Mouse (Mus musculus) liver, embryonic 15.5 days (tissue): ENCODE results near the gene Nfatc2ip. TPM values are rescaled to one million over a fixed set of nuclear protein-coding genes. Genes with fewer than 3 reads are reported as not detected.

ENCODE experiments used
- ATAC-seq: fragments of 200-750 bp; cut with Nextera tagmentation; 2 replicates; pipeline ENCODE4 v1.8.0; 2017; ENCODE audit warnings: moderate number of reproducible peaks, mild to moderate bottlenecking, moderate library complexity; ENCODE audit not compliant: insufficient read depth
- H3K27ac ChIP-seq: fragments of 300-500 bp; sonication (generic); replicated peaks from 2 replicates; pipeline ENCODE4 v1.5.1; 2015; ENCODE audit warnings: mild to moderate bottlenecking, inconsistent platforms
- H3K27me3 ChIP-seq: fragments of 300-500 bp; sonication (generic); 2 replicates; pipeline ENCODE4 v1.6.1; 2015; ENCODE audit warnings: mild to moderate bottlenecking, inconsistent platforms
- H3K36me3 ChIP-seq: fragments of 300-500 bp; sonication (generic); replicated peaks from 2 replicates; pipeline ENCODE4 v1.6.1; 2015; ENCODE audit warnings: moderate library complexity, mild to moderate bottlenecking, inconsistent platforms
- H3K4me1 ChIP-seq: fragments of 300-500 bp; sonication (generic); replicated peaks from 2 replicates; pipeline ENCODE4 v1.6.1; 2015; ENCODE audit warnings: inconsistent platforms
- H3K4me2 ChIP-seq: fragments of 300-500 bp; sonication (generic); 2 replicates; pipeline ENCODE4 v1.6.1; 2015; ENCODE audit warnings: moderate library complexity, mild to moderate bottlenecking, inconsistent platforms
- H3K4me3 ChIP-seq: fragments of 300-500 bp; sonication (generic); replicated peaks from 2 replicates; pipeline ENCODE4 v1.5.1; 2015; ENCODE audit warnings: mild to moderate bottlenecking, inconsistent platforms
- H3K9ac ChIP-seq: fragments of 300-500 bp; sonication (generic); 2 replicates; pipeline ENCODE4 v1.6.1; 2015; ENCODE audit warnings: moderate library complexity, mild to moderate bottlenecking, inconsistent platforms
- H3K9me3 ChIP-seq: fragments of 300-500 bp; sonication (generic); replicated peaks from 2 replicates; pipeline ENCODE4 v1.6.1; 2016; ENCODE audit warnings: inconsistent platforms
- WGBS: fragments of 180-500 bp; shearing (Covaris S2); methylation state at CpG from one replicate; pipeline ENCODE4 v1.1.7; 2015; ENCODE audit warnings: mixed read lengths; ENCODE audit not compliant: insufficient replicate concordance; 5-methylcytosine and 5-hydroxymethylcytosine counted together
- polyA plus RNA-seq: library from polyadenylated mRNA; unstranded; fragments of >200 nt; fragmentation: Nextera tagmentation; extraction: Ambion mirVana; gene quantifications from 2 replicates; pipeline ENCODE4 v1.2.1, GENCODE M21; 2015

Gene Nfatc2ip
- 2.0 and 2.9 TPM in 2 replicates for polyA plus RNA-seq

GRCm38 (mm10) chr7:126396298-126397119, at the start of gene Nfatc2ip:
Nfatc2ip (minus strand) TSS chr7:126396737.
- Histone ChIP-seq H3K36me3 (peaks cover 6% of the 10 kb centered on the region), H3K4me2 (peak within 1 kb of the TSS; percentile 80), H3K4me1 (peaks cover 32% of the 10 kb centered on the region), H3K9ac (peak within 1 kb of the TSS; percentile 94), H3K4me3 (peak within 1 kb of the TSS; percentile 89), H3K9me3 (no peaks in the 10 kb centered on the region), H3K27ac (peak within 1 kb of the TSS; percentile 82), H3K27me3 (no peaks in the 10 kb centered on the region)
- under 1% methylated on average over 59 of the region's 59 CpGs for WGBS
- peak; percentile 98 for ATAC-seq

GRCm38 (mm10) chr7:126446217-126446616, 49.7 kb upstream of the Nfatc2ip start:
- H3K4me1 ChIP-seq, result no peaks in the 10 kb centered on the region
- no peak overlapping the region for H3K4me3 ChIP-seq
- H3K9ac ChIP-seq, result no peak overlapping the region
- H3K4me2 ChIP-seq, result no peak overlapping the region
- peaks cover 19% of the 10 kb centered on the region; the same call in 1 of the 2 replicates for H3K36me3 ChIP-seq
- H3K27me3 ChIP-seq, result no peaks in the 10 kb centered on the region
- H3K9me3 ChIP-seq, result no peaks in the 10 kb centered on the region
- no peak for ATAC-seq
- 82% methylated on average over 21 of the region's 21 CpGs for WGBS
- no peak overlapping the region for H3K27ac ChIP-seq

- Histone ChIP-seq H3K4me2 (no peak overlapping the region), H3K9me3 (no peaks in the 10 kb centered on the region), H3K4me1 (no peaks in the 10 kb centered on the region), H3K9ac (no peak overlapping the region), H3K36me3 (peaks cover 19% of the 10 kb centered on the region; the same call in 1 of the 2 replicates), H3K27me3 (no peaks in the 10 kb centered on the region), H3K4me3 (no peak overlapping the region), H3K27ac (no peak overlapping the region)
- WGBS, result 75% methylated on average over 15 of the region's 15 CpGs
- ATAC-seq, result no peak
Measured at GRCm38 (mm10) chr7:126445104-126445815, 48.7 kb upstream of the Nfatc2ip start.

- Histone ChIP-seq H3K4me3 (no peak overlapping the region), H3K9ac (no peak overlapping the region), H3K27me3 (no peaks in the 10 kb centered on the region), H3K4me1 (no peaks in the 10 kb centered on the region), H3K9me3 (no peaks in the 10 kb centered on the region), H3K27ac (no peak overlapping the region), H3K4me2 (no peak overlapping the region), H3K36me3 (peaks cover 19% of the 10 kb centered on the region; the same call in 1 of the 2 replicates)
- ATAC-seq, result no peak
- WGBS, result 77% methylated on average over 9 of the region's 9 CpGs
Measured at GRCm38 (mm10) chr7:126444536-126444935, 48.0 kb upstream of the Nfatc2ip start.

GRCm38 (mm10) chr7:126443997-126444396, 47.5 kb upstream of the Nfatc2ip start:
- Histone ChIP-seq H3K27ac (no peak overlapping the region), H3K4me2 (no peak overlapping the region), H3K9me3 (no peaks in the 10 kb centered on the region), H3K36me3 (peaks cover 19% of the 10 kb centered on the region; the same call in 1 of the 2 replicates), H3K27me3 (no peaks in the 10 kb centered on the region), H3K9ac (no peak overlapping the region), H3K4me3 (no peak overlapping the region), H3K4me1 (no peaks in the 10 kb centered on the region)
- 76% methylated on average over 10 of the region's 10 CpGs for WGBS
- ATAC-seq, result no peak

- peaks cover 15% of the 10 kb centered on the region; the same call in 1 of the 2 replicates for H3K36me3 ChIP-seq
- no peaks in the 10 kb centered on the region for H3K9me3 ChIP-seq
- 87% methylated on average over 9 of the region's 9 CpGs for WGBS
- H3K9ac ChIP-seq, result no peak overlapping the region
- no peak for ATAC-seq
- no peak overlapping the region for H3K27ac ChIP-seq
- H3K27me3 ChIP-seq, result no peaks in the 10 kb centered on the region
- H3K4me2 ChIP-seq, result no peak overlapping the region
- no peaks in the 10 kb centered on the region for H3K4me1 ChIP-seq
- no peak overlapping the region for H3K4me3 ChIP-seq
Measured at GRCm38 (mm10) chr7:126440134-126440533, 43.6 kb upstream of the Nfatc2ip start.

GRCm38 (mm10) chr7:126436851-126437250, 40.3 kb upstream of the Nfatc2ip start:
- Histone ChIP-seq H3K4me1 (no peaks in the 10 kb centered on the region), H3K27ac (no peak overlapping the region), H3K9me3 (no peaks in the 10 kb centered on the region), H3K36me3 (0 out of 2 replicates have a peak, but pooled peaks cover 2% of the 10 kb centered on the region), H3K4me3 (no peak overlapping the region), H3K27me3 (no peaks in the 10 kb centered on the region), H3K9ac (no peak overlapping the region), H3K4me2 (no peak overlapping the region)
- WGBS, result 14% methylated on average over 8 of the region's 8 CpGs
- ATAC-seq, result peak; percentile 42; the same call in 1 of the 2 replicates

GRCm38 (mm10) chr7:126435801-126436200, 39.3 kb upstream of the Nfatc2ip start:
- WGBS, result 66% methylated on average over 3 of the region's 3 CpGs
- no peaks in the 10 kb centered on the region for H3K9me3 ChIP-seq
- no peak for ATAC-seq
- no peak overlapping the region for H3K27ac ChIP-seq
- no peak overlapping the region for H3K4me2 ChIP-seq
- H3K4me1 ChIP-seq, result no peaks in the 10 kb centered on the region
- H3K36me3 ChIP-seq, result no peaks in the 10 kb centered on the region
- H3K4me3 ChIP-seq, result no peak overlapping the region
- no peak overlapping the region for H3K9ac ChIP-seq
- no peaks in the 10 kb centered on the region for H3K27me3 ChIP-seq

- 79% methylated on average over 7 of the region's 7 CpGs for WGBS
- no peaks in the 10 kb centered on the region for H3K9me3 ChIP-seq
- ATAC-seq, result no peak
- no peak overlapping the region for H3K9ac ChIP-seq
- H3K4me2 ChIP-seq, result no peak overlapping the region
- peaks cover 6% of the 10 kb centered on the region for H3K4me1 ChIP-seq
- no peaks in the 10 kb centered on the region for H3K27me3 ChIP-seq
- H3K27ac ChIP-seq, result no peak overlapping the region
- H3K4me3 ChIP-seq, result no peak overlapping the region
- H3K36me3 ChIP-seq, result no peaks in the 10 kb centered on the region
Measured at GRCm38 (mm10) chr7:126434726-126435125, 38.2 kb upstream of the Nfatc2ip start.

- Histone ChIP-seq H3K9me3 (no peaks in the 10 kb centered on the region), H3K4me2 (no peak overlapping the region), H3K4me3 (no peak overlapping the region), H3K4me1 (peaks cover 27% of the 10 kb centered on the region), H3K36me3 (no peaks in the 10 kb centered on the region), H3K27me3 (peaks cover 4% of the 10 kb centered on the region; the same call in 1 of the 2 replicates), H3K9ac (no peak overlapping the region), H3K27ac (no peak overlapping the region)
- ATAC-seq, result no peak
Measured at GRCm38 (mm10) chr7:126430167-126430566, 33.6 kb upstream of the Nfatc2ip start.

- peaks cover 4% of the 10 kb centered on the region; the same call in 1 of the 2 replicates for H3K27me3 ChIP-seq
- 37% methylated on average over 15 of the region's 15 CpGs for WGBS
- H3K9me3 ChIP-seq, result no peaks in the 10 kb centered on the region
- ATAC-seq, result no peak
- H3K27ac ChIP-seq, result no peak overlapping the region
- H3K4me3 ChIP-seq, result peak overlapping the region; percentile 71
- peaks cover 27% of the 10 kb centered on the region for H3K4me1 ChIP-seq
- peak overlapping the region; percentile 99 for H3K4me2 ChIP-seq
- no peaks in the 10 kb centered on the region for H3K36me3 ChIP-seq
- peak overlapping the region; percentile 65 for H3K9ac ChIP-seq
Measured at GRCm38 (mm10) chr7:126429503-126429898, 33.0 kb upstream of the Nfatc2ip start.
